Mouse (Mus musculus) adipose tissue, adult 10 weeks (tissue): ENCODE results near the gene Spaca3. TPM values are rescaled to one million over a fixed set of nuclear protein-coding genes. Genes with fewer than 3 reads are reported as not detected.

Experiments
- polyA plus RNA-seq: library from polyadenylated mRNA; stranded (reverse); fragments of 350-450 nt; fragmentation: Illumina TruSeq; extraction: RNeasy Lipid Tissue Mini Kit (QIAGEN cat#74804); gene quantifications from one replicate; pipeline ENCODE4 v1.2.3, GENCODE M21; 2014; ENCODE audit warnings: low read depth, low replicate concordance

Spaca3 gene
- 3.2 TPM for polyA plus RNA-seq

GRCm38 (mm10) chr11:80858065-80858464 lies at the start of gene Spaca3:
Gene Spaca3, plus strand, starts transcription at chr11:80858365.

GRCm38 (mm10) chr11:80809993-80810821 lies 48.0 kb upstream of the Spaca3 start, which contains the start of gene Tmem98:
Gene Tmem98, plus strand, starts transcription at chr11:80810175.

Other genes with a start within 250 kb of the Spaca3 start
- 20.3 TPM for gene Myo1d, start 78.3 kb upstream of the Spaca3 start, polyA plus RNA-seq
- 14.3 TPM for gene Tmem98, start 48.2 kb upstream of the Spaca3 start, polyA plus RNA-seq